Mouse (Mus musculus): ENCODE results near the gene Ncoa5. TPM values are rescaled to one million over a fixed set of nuclear protein-coding genes. Genes with fewer than 3 reads are reported as not detected.

The Ncoa5 gene
- polyA plus RNA-seq, 1 experiment from 2014 or later = 21.6 TPM

DNA sequence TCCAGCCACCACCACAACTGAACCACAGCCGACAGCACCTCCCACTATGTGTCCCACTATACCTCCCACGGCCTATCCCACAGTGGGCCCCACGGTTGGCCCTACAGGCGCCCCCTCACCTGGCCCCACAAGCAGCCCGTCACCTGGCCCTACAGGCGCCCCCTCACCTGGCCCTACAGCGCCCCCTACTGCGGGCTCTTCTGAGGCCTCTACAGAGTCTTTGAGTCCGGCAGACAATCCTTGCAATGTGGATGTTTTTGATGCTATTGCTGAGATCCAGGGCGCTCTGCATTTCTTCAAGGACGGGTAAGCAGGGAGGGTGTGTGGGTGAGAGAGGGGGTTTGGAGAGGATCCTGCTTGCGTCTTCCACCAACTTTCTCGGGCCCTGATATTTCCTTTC, 82.2 kb downstream of the Ncoa5 start:
- ATAC-seq = no peak
- H3K9ac ChIP-seq (replicated peaks; ENCODE audit: low read depth) = no peak overlapping the region

DNA sequence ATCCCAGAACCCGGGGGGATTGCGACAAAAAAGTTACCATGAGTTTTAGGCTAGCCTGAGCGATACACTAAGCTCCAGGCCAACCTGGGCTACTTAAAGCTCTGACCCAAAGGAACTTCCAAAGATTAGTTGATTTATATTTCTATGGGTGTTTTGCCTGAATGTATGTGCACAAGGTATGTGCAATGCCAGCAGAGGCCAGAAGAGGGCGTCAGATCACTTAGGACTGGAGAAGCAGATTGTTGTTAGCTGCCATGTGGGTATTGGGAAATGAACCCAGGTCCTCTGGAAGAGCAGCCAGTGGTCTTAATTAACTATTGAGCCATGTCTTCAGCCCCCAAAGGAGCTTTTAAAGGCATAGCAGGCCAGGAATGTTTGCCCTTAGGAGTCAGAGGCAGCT, 82.9 kb downstream of the Ncoa5 start:
- Histone ChIP-seq H3K4me2 (replicated peaks; ENCODE audit: low read depth, low read length) (no peak overlapping the region), H3K9ac (replicated peaks; ENCODE audit: low read depth) (no peak overlapping the region), H3K36me3 (ENCODE audit: insufficient read depth, low read length) (no peaks in the 10 kb centered on the region), H3K9me3 (ENCODE audit: low read length) (no peaks in the 10 kb centered on the region), H3K4me3 (ENCODE audit: low read depth, low read length) (no peak overlapping the region), H3K27ac (ENCODE audit: low read length) (no peak overlapping the region), H3K4me1 (ENCODE audit: insufficient read depth, low read depth, low read length) (no peaks in the 10 kb centered on the region), H3K27me3 (replicated peaks; ENCODE audit: insufficient read depth, low read length) (peaks cover 32% of the 10 kb centered on the region)
- 81% methylated on average over 4 of the region's 4 CpGs for WGBS
- no peak for DNase-seq (ENCODE audit: low spot score)
- ATAC-seq = no peak
- TF ChIP-seq CTCF (IDR thresholded peaks at IDR 0.05) (peak; percentile 49), EP300 (IDR thresholded peaks at IDR 0.05) (no peak)

More for the DNA sequence above, 82.2 kb downstream of the Ncoa5 start:
- no peaks in the 10 kb centered on the region for H3K9me3 ChIP-seq (ENCODE audit: low read length)
- H3K27me3 ChIP-seq (replicated peaks; ENCODE audit: insufficient read depth, low read length) = peaks cover 32% of the 10 kb centered on the region
- TF ChIP-seq EP300 (IDR thresholded peaks at IDR 0.05) (no peak), CTCF (IDR thresholded peaks at IDR 0.05) (peak; percentile 38)
- H3K36me3 ChIP-seq (ENCODE audit: insufficient read depth, low read length) = no peaks in the 10 kb centered on the region
- no peak for DNase-seq (ENCODE audit: low spot score)
- no peak overlapping the region for H3K27ac ChIP-seq (ENCODE audit: low read length)
- H3K4me2 ChIP-seq (replicated peaks; ENCODE audit: low read depth, low read length) = no peak overlapping the region
- no peaks in the 10 kb centered on the region for H3K4me1 ChIP-seq (ENCODE audit: insufficient read depth, low read depth, low read length)
- no peak overlapping the region for H3K4me3 ChIP-seq (ENCODE audit: low read depth, low read length)
- WGBS = 30% methylated on average over 13 of the region's 13 CpGs

GRCm38 (mm10) chr2:164950501-164950900, 84.2 kb downstream of the Ncoa5 start:
- Histone ChIP-seq H3K36me3 (ENCODE audit: insufficient read depth, low read length) (no peaks in the 10 kb centered on the region), H3K9me3 (ENCODE audit: low read length) (no peaks in the 10 kb centered on the region), H3K4me3 (ENCODE audit: low read depth, low read length) (no peak overlapping the region), H3K27me3 (replicated peaks; ENCODE audit: insufficient read depth, low read length) (peaks cover 37% of the 10 kb centered on the region), H3K4me1 (ENCODE audit: insufficient read depth, low read depth, low read length) (no peaks in the 10 kb centered on the region), H3K9ac (replicated peaks; ENCODE audit: low read depth) (no peak overlapping the region), H3K4me2 (replicated peaks; ENCODE audit: low read depth, low read length) (no peak overlapping the region), H3K27ac (ENCODE audit: low read length) (no peak overlapping the region)
- WGBS = 25% methylated on average over 13 of the region's 13 CpGs
- TF ChIP-seq EP300 (IDR thresholded peaks at IDR 0.05) = no peak
- peak; percentile 54 for TF ChIP-seq CTCF (IDR thresholded peaks at IDR 0.05)
- DNase-seq (ENCODE audit: low spot score) (no peak), ATAC-seq (no peak)

Other genes with a start within 250 kb of the Ncoa5 start
- 27.4 and 28.6 TPM in 2 replicates for gene Snx21, start 249.0 kb downstream of the Ncoa5 start, polyA plus RNA-seq (2015; fragmentation: Nextera tagmentation; extraction: Ambion mirVana)
- gene Acot8, start 230.0 kb downstream of the Ncoa5 start, polyA plus RNA-seq (2015; fragmentation: Nextera tagmentation; extraction: Ambion mirVana) = 17.8 and 18.9 TPM in 2 replicates
- gene Zswim3, start 229.8 kb downstream of the Ncoa5 start, polyA plus RNA-seq (2015; fragmentation: Nextera tagmentation; extraction: Ambion mirVana) = 4.3 and 5.3 TPM in 2 replicates
- 7.7 and 8.1 TPM in 2 replicates for gene Zswim1, start 212.2 kb downstream of the Ncoa5 start, polyA plus RNA-seq (2015; fragmentation: Nextera tagmentation; extraction: Ambion mirVana)
- gene Spata25, start 206.3 kb downstream of the Ncoa5 start, polyA plus RNA-seq (2015; fragmentation: Nextera tagmentation; extraction: Ambion mirVana) = not detected in 2 replicates
- gene Ctsa, start 202.0 kb downstream of the Ncoa5 start, polyA plus RNA-seq (2015; fragmentation: Nextera tagmentation; extraction: Ambion mirVana) = 146 and 147 TPM in 2 replicates
- 5.4 and 6.5 TPM in 2 replicates for gene Neurl2, start 201.4 kb downstream of the Ncoa5 start, polyA plus RNA-seq (2015; fragmentation: Nextera tagmentation; extraction: Ambion mirVana)
- 286 and 314 TPM in 2 replicates for gene Pltp, start 177.2 kb downstream of the Ncoa5 start, polyA plus RNA-seq (2015; fragmentation: Nextera tagmentation; extraction: Ambion mirVana)
- gene Pcif1, start 155.6 kb downstream of the Ncoa5 start, polyA plus RNA-seq (2015; fragmentation: Nextera tagmentation; extraction: Ambion mirVana) = 60.9 and 71.3 TPM in 2 replicates
- gene Zfp335, start 123.1 kb downstream of the Ncoa5 start, polyA plus RNA-seq (2015; fragmentation: Nextera tagmentation; extraction: Ambion mirVana) = 5.0 and 5.2 TPM in 2 replicates
- 4.5 and 5.6 TPM in 2 replicates for gene Mmp9, start 94.1 kb downstream of the Ncoa5 start, polyA plus RNA-seq (2015; fragmentation: Nextera tagmentation; extraction: Ambion mirVana)
- gene Slc12a5, start 74.1 kb downstream of the Ncoa5 start, polyA plus RNA-seq (2015; fragmentation: Nextera tagmentation; extraction: Ambion mirVana) = 0.84 and 1.0 TPM in 2 replicates
- 57.9 and 77.5 TPM in 2 replicates for gene Cd40, start 20.8 kb upstream of the Ncoa5 start, polyA plus RNA-seq (2015; fragmentation: Nextera tagmentation; extraction: Ambion mirVana)
- not detected in 2 replicates for gene 1700025C18Rik, start 55.9 kb upstream of the Ncoa5 start, polyA plus RNA-seq (2015; fragmentation: Nextera tagmentation; extraction: Ambion mirVana)
- gene Cdh22, start 200.0 kb upstream of the Ncoa5 start, polyA plus RNA-seq (2015; fragmentation: Nextera tagmentation; extraction: Ambion mirVana) = 1.0 and 1.8 TPM in 2 replicates

Data from lung, postnatal 0 days (tissue).